9 mouse cellular contexts compared by ENCODE assay signal in genomic region chr11:31615107-31615811, GRCm38 (mm10). TPM values are rescaled to one million over a fixed set of nuclear protein-coding genes. Genes with fewer than 3 reads are reported as not detected.
DNase-seq lines count a peak whose midpoint lies in the region; ATAC-seq and TF ChIP-seq lines count a peak whose summit lies in the region.
"Had no signal": no experiment of that assay in that cellular context is flagged by ENCODE, and none has a peak within 500 bp of the region (broad histone marks: within the 10 kb centered on the region; RNA-seq: fewer than 3 reads in every experiment).

No protein-coding gene starts in this region.

- ATAC-seq in forebrain, embryonic 13.5 days, result peak; percentile 68
- peak; percentile 72 for ATAC-seq in hindbrain, postnatal 0 days
- ATAC-seq in megakaryocyte-erythroid progenitor cell, adult 5-6 weeks (replicated peaks; ENCODE audit: low FRiP score, low TSS enrichment, poor library complexity, severe bottlenecking), result 0 out of 2 replicates have a peak, but pooled peaks have one; percentile 32

- no peaks in the 10 kb centered on the region for H3K36me3 ChIP-seq in heart, adult 2 months (ENCODE audit: control insufficient read depth, insufficient read depth, low read length)
- no peaks in the 10 kb centered on the region for H3K36me3 ChIP-seq in forebrain, embryonic 13.5 days (ENCODE audit: poor library complexity, severe bottlenecking)
- H3K36me3 ChIP-seq in hindbrain, postnatal 0 days (ENCODE audit: insufficient read depth, low read length), result no peaks in the 10 kb centered on the region

- 64% methylated on average over 10 of the region's 10 CpGs for WGBS in heart, adult 2 months
- WGBS in forebrain, embryonic 13.5 days, result 56% methylated on average over 10 of the region's 10 CpGs
- 55% methylated on average over 10 of the region's 10 CpGs for WGBS in hindbrain, postnatal 0 days

- no peak overlapping the region for H3K27ac ChIP-seq in heart, adult 2 months
- H3K27ac ChIP-seq in forebrain, embryonic 13.5 days, result no peak overlapping the region
- no peak overlapping the region for H3K27ac ChIP-seq in hindbrain, postnatal 0 days
- H3K27ac ChIP-seq: macrophage had no signal

- H3K27me3 ChIP-seq in heart, adult 2 months (ENCODE audit: control insufficient read depth, insufficient read depth, low read length), result no peaks in the 10 kb centered on the region
- no peaks in the 10 kb centered on the region for H3K27me3 ChIP-seq in forebrain, embryonic 13.5 days
- no peaks in the 10 kb centered on the region for H3K27me3 ChIP-seq in hindbrain, postnatal 0 days (ENCODE audit: insufficient read depth, low read length)

- no peaks in the 10 kb centered on the region for H3K79me2 ChIP-seq in heart, adult 2 months (replicated peaks; ENCODE audit: control insufficient read depth, insufficient read depth, low read length)

- no peak for TF ChIP-seq POLR2A in heart, adult 2 months (IDR thresholded peaks at IDR 0.05; ENCODE audit: insufficient read depth, low read depth, low read length)

- no peak overlapping the region for H3K4me3 ChIP-seq in heart, adult 2 months
- no peak overlapping the region for H3K4me3 ChIP-seq in forebrain, embryonic 13.5 days
- H3K4me3 ChIP-seq in hindbrain, postnatal 0 days (ENCODE audit: low read length), result no peak overlapping the region

- TF ChIP-seq CTCF in heart, adult 2 months (IDR thresholded peaks at IDR 0.05), result peak; percentile 96
- TF ChIP-seq CTCF in hindbrain, postnatal 0 days (IDR thresholded peaks at IDR 0.05; ENCODE audit: low read depth), result peak; percentile 94

- H3K9me3 ChIP-seq in forebrain, embryonic 13.5 days (replicated peaks), result no peaks in the 10 kb centered on the region
- H3K9me3 ChIP-seq in hindbrain, postnatal 0 days (ENCODE audit: low read length), result no peaks in the 10 kb centered on the region

- peaks cover 3% of the 10 kb centered on the region for H3K4me1 ChIP-seq in heart, adult 2 months (ENCODE audit: control insufficient read depth, insufficient read depth, low read length)
- H3K4me1 ChIP-seq in forebrain, embryonic 13.5 days, result no peaks in the 10 kb centered on the region
- 0 out of 2 replicates have a peak, but pooled peaks cover 2% of the 10 kb centered on the region for H3K4me1 ChIP-seq in hindbrain, postnatal 0 days (ENCODE audit: insufficient read depth, low read length)

- intact Hi-C loops in heart, adult 2 months (cut with DNase I), result no loop called here

- no peak for TF ChIP-seq EP300 in heart, adult 2 months (IDR thresholded peaks at IDR 0.05; ENCODE audit: insufficient read depth, low read depth, low read length)

- peak; percentile 42 to 66 for DNase-seq in heart, adult 2 months
- DNase-seq in heart, adult 11 months, result no peak
- peak; percentile 13 for DNase-seq in c-Kit-positive CD71-positive TER-119-negative erythroid progenitor cells, embryonic 14.5 days (ENCODE audit: low read depth)
- peak; percentile 92 for DNase-seq in hindbrain, postnatal 0 days (ENCODE audit: low spot score)
- DNase-seq in left cerebral cortex, adult 18-20 months (ENCODE audit: low spot score in 2 of 2), result peak; percentile 48 to 61
- DNase-seq in right cerebral cortex, postnatal 4 days, result peak; percentile 81

- no peak overlapping the region for H3K4me2 ChIP-seq in forebrain, embryonic 13.5 days
- H3K4me2 ChIP-seq in hindbrain, postnatal 0 days (ENCODE audit: low read depth, low read length), result no peak overlapping the region

- no peak overlapping the region for H3K9ac ChIP-seq in heart, adult 2 months (ENCODE audit: low read depth, low read length)
- no peak overlapping the region for H3K9ac ChIP-seq in forebrain, embryonic 13.5 days
- H3K9ac ChIP-seq in hindbrain, postnatal 0 days (replicated peaks; ENCODE audit: low read length), result no peak overlapping the region

RNA-seq across cellular contexts. Expression of gene Bod1, which starts 56.4 kb away (rescaled TPM):
- total RNA-seq in heart, adult 2 months (2021), result 100 to 1,000 TPM; 125 to 140 TPM
- 105 and 181 TPM in 2 replicates for polyA plus RNA-seq in heart, adult 2 months (2012; rRNA removed)
- 153 and 157 TPM in 2 replicates for polyA plus RNA-seq in forebrain, embryonic 13.5 days (2015; fragmentation: Nextera tagmentation; extraction: Ambion mirVana)
- 91.2 and 113 TPM in 2 replicates for total RNA-seq in hindbrain, postnatal 0 days (2014; rRNA removed)
- polyA plus RNA-seq in hindbrain, postnatal 0 days (2015; fragmentation: Nextera tagmentation; extraction: Ambion mirVana), result 125 and 134 TPM in 2 replicates
- 100 to 1,000 TPM; 107 to 108 TPM for total RNA-seq in left cerebral cortex, adult 18-20 months (2021)
- total RNA-seq in megakaryocyte-erythroid progenitor cell, adult 5-6 weeks (2014; fragmentation: Nextera tagmentation), result 6.9 and 12.2 TPM in 2 replicates
- 8.6 and 10.4 TPM in 2 replicates for total RNA-seq in megakaryocyte-erythroid progenitor cell, adult 5-6 weeks (2017)
